Mouse (Mus musculus) retina, postnatal 1 day (tissue): ENCODE measurements around the gene Klra2.
"Not testable (repeated sequence)": the region's sequence is repeated elsewhere in the genome, so short reads cannot be mapped to it uniquely, and the experiment has no call there.

Experiments used
- DNase-seq: peaks from one replicate; pipeline ENCODE4 v3.0.0-alpha.2; 2012

The Klra2 gene

GRCm38 (mm10) chr6:131247206-131247605 is at the start of gene Klra2:
Gene Klra2, minus strand, starts transcription at chr6:131247362.
- DNase-seq: no peak

DNA sequence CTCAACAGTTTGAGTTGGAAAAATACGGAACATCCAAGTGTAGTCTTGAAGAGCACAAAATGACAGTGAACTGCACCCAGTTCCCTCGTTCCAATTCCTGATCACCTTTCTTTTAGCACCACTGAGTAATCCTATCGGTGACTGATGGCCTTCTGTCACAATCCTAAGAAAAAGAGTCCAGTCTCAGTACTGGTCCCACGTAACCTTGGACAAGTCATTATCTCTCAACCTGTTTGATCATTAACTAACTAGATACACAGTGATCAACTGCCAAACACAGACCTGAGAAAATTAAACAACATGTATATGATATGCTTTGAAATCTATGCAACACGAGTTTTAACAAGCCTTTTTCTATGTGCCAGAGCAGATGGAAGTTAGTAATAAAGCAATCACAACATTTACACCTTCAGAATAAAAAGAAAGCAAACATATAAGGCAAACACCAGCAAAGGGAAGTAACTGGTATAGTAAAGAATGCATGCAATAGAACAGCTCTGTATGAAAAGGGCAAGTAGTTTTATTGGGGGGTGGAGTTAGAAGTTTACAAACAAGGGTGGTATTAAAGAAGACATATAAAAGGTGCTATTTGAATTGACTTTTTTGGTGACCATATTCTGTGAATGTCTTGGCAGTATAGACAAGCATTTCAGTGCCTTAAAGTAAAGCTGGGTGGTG is 47.4 kb upstream of the Klra2 start:
- DNase-seq: no peak

- DNase-seq: no peak
Observed at GRCm38 (mm10) chr6:131293916-131294315, 46.8 kb upstream of the Klra2 start.

DNA sequence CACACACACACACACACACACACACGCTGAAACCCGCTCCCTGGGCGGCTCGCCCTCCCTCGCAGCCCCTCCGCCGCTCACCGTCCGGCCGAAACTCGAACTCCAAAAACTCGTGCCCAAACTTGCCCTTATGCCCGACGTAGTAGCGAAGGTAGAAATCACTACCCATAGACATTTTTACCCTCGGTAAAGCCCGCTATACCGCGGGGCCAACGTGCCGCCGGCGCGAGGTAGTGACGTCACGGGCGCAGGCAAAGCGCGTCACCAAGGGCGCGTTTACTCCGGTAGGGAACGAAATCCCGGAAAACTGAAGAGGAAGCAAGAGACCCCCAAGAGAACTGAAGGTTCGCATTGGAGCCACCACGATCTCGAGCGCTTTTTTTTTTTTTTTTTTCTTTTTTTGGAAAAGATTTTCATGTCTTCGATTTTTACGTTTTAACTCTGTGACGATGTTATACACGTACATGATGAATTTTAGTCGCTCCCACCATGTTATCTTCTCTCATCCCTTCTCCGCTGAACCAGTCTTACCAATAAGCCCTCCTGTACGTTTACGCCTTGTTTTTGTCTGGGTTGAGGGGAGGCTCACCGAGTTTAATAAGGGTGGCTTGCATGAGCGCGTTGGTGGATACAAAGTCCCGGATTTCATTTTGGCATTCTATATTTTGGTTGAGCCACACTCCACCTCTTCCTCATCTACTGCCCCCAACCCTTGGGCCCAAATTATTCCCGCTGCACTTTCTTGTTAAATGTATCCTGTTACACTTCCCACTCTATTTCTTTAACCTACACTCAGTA is 46.0 kb upstream of the Klra2 start, which contains the start of gene Magohb:
Magohb (minus strand) TSS at position 254 of the 798 bp plus-strand sequence.
- peak; percentile 88 for DNase-seq

DNA sequence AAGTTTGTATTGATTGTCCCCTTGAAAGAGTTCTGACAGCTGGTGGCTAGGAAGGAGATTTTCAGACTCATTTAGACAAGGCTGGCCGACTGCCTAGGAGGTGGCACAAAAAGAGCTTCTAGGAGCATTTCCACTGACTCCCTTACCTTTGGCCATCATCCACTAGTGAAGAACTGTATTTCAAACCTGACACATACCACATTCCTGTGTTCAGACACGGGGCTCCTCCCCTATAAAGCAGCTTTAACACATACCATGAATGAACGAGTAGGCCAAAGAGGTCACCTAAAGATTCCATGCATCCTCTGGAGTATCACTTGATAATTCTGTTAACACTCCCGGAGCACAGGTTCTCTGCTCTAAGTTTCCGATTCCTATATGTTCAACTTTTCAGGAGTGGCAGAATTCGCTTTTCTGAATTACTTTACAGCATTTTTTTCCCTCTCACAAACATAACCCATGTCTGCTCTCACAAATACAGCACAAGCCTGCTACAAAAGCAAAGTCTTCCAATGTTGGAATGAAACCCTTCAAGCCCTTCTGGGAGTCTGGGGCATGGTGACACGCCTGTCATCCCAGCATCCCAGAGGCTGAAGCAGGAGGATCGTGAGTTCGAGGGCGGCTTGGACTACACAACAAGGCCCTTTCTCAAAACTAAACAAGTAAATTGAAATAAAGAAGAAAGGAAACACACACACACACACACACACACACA is 45.3 kb upstream of the Klra2 start:
- peak; percentile 45 for DNase-seq

- peak; percentile 49 for DNase-seq
Observed at GRCm38 (mm10) chr6:131290430-131290829, 43.3 kb upstream of the Klra2 start.

- not testable (repeated sequence) for DNase-seq
Observed at GRCm38 (mm10) chr6:131278160-131278559, 31.0 kb upstream of the Klra2 start.

- DNase-seq: no peak
Observed at GRCm38 (mm10) chr6:131276659-131277058, 29.5 kb upstream of the Klra2 start.

- no peak for DNase-seq
Observed at GRCm38 (mm10) chr6:131272311-131272710, 25.1 kb upstream of the Klra2 start.

DNA sequence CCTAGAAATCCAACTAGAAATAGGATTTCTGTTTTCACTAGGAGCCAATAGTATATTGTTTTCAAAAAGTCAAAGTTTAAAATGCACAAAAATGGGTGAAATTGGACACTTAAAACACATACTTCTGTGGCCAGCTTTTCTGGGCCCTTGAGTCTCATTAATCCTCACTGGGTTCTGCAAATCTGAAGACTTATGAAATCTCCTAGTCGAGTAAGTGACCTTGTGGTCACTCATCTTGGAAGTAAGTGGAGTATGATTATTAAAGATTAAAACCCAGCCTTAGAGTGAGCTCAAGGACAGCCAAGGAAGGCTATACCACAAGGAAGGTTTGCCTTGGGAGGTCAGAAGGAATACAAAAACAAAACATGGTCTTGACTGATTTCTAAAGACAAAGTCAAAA is 23.1 kb upstream of the Klra2 start:
- no peak for DNase-seq

- no peak for DNase-seq
Observed at GRCm38 (mm10) chr6:131269599-131269998, 22.4 kb upstream of the Klra2 start.

DNA sequence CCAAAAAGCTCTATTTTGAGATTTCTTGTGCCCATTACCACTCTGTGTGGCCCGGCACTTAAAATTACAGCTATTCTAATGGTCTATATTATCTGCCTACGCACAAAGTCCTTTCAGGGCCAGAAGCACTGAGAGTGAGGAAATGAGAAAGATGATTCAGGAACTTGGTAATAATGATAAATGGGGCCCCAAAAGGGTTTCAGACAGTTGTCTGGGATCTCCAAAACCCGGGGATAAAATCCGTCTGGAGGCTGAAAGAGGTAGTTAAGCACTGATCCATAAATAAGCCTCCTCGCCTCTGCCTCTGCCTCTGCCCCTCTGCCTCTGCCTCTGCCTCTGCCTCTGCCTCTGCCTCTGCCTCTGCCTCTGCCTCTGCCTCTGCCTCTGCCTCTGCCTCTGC is 17.0 kb upstream of the Klra2 start:
- no peak for DNase-seq

- no peak for DNase-seq
Observed at GRCm38 (mm10) chr6:131262778-131263177, 15.6 kb upstream of the Klra2 start.

GRCm38 (mm10) chr6:131262009-131262408 is 14.8 kb upstream of the Klra2 start:
- DNase-seq: no peak

GRCm38 (mm10) chr6:131245081-131245480 is 2.1 kb downstream of the Klra2 start:
- DNase-seq: no peak
